Mouse (Mus musculus): ENCODE data around the gene Arl6ip1. TPM values are rescaled to one million over a fixed set of nuclear protein-coding genes. Genes with fewer than 3 reads are reported as not detected.

Gene Arl6ip1
- polyA plus RNA-seq, 1 experiment from 2014 or later, result 505 TPM

Other genes starting within 250 kb of the Arl6ip1 start
- gene Rps15a, start 13.5 kb downstream of the Arl6ip1 start, polyA plus RNA-seq (2016; fragmentation: Nextera tagmentation; extraction: Ambion mirVana), result 523 and 525 TPM in 2 replicates
- gene Smg1, start 114.0 kb upstream of the Arl6ip1 start, polyA plus RNA-seq (2016; fragmentation: Nextera tagmentation; extraction: Ambion mirVana), result 25.1 and 26.1 TPM in 2 replicates

Measured in midbrain, embryonic 12.5 days (tissue).